Mouse (Mus musculus) macrophage (primary cell): ENCODE data around the gene Kcnh2. TPM values are rescaled to one million over a fixed set of nuclear protein-coding genes. Genes with fewer than 3 reads are reported as not detected.

Experiments used
- H3K27ac ChIP-seq: fragments of 350-480 bp; formaldehyde crosslinking; 2 replicates; pipeline ENCODE4 v1.9.0; 2021
- H3K36me3 ChIP-seq: fragments of 350-480 bp; formaldehyde crosslinking; 2 replicates; pipeline ENCODE4 v1.9.0; 2021; ENCODE audit errors: inconsistent target
- H3K4me3 ChIP-seq: fragments of 350-480 bp; formaldehyde crosslinking; 2 replicates; pipeline ENCODE4 v1.9.0; 2021; ENCODE audit errors: inconsistent target
- H3K79me2 ChIP-seq: fragments of 350-480 bp; formaldehyde crosslinking; 2 replicates; pipeline ENCODE4 v1.9.0; 2021; ENCODE audit errors: inconsistent target
- WGBS: methylation state at CpG from one replicate; pipeline ENCODE4 v1.1.7; 2026; ENCODE audit warnings: inconsistent platforms; ENCODE audit not compliant: missing documents; 5-methylcytosine and 5-hydroxymethylcytosine counted together
- polyA plus RNA-seq: library from polyadenylated mRNA; stranded (reverse); fragments of 250-400 nt; gene quantifications from 3 replicates; pipeline ENCODE4 v1.2.4, GENCODE M21; 2018; ENCODE audit warnings: inconsistent platforms

Kcnh2 gene
- polyA plus RNA-seq, 1 experiment from 2014 or later, result not detected

GRCm38 (mm10) chr5:24326842-24327417 is 24.5 kb downstream of the Kcnh2 start:
- H3K4me3 ChIP-seq, result no peak overlapping the region
- 42% methylated on average over 4 of the region's 4 CpGs for WGBS

DNA sequence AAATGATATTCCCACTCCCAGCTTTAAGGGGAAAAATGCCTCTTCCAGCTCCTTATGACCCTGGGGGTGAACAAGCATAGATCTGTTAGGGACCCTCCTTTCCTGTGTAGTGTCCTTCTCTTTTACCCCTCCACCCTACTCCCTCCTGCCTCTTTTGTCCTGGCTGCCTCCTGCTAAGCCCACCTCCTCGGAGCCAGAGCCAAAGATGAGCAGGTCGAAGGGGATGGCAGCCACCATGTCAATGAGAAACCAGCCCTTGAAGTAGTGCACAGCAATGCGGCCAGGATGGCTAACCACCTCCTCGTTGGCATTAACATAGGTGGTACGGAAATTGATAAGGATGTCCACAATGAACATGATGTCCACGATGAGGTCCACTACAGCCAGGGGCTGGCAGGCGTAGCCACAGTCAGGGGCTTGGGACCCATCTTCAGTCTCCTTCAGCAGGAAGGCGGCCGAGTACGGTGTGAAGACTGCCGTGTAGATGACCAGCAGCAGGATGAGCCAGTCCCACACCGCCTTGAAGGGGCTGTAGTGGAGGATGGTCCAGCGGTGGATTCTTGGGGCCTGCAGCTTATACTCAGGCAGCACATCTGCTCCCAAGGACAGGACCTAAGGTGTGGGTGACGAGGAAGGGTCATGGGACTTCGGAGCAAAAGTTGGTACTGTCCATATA is 25.1 kb downstream of the Kcnh2 start:
- 93% methylated on average over 14 of the region's 15 CpGs for WGBS

More at GRCm38 (mm10) chr5:24326842-24327417, 24.5 kb downstream of the Kcnh2 start:
- H3K79me2 ChIP-seq, result no peaks in the 10 kb centered on the region
- H3K27ac ChIP-seq, result no peak overlapping the region
- no peaks in the 10 kb centered on the region for H3K36me3 ChIP-seq

DNA sequence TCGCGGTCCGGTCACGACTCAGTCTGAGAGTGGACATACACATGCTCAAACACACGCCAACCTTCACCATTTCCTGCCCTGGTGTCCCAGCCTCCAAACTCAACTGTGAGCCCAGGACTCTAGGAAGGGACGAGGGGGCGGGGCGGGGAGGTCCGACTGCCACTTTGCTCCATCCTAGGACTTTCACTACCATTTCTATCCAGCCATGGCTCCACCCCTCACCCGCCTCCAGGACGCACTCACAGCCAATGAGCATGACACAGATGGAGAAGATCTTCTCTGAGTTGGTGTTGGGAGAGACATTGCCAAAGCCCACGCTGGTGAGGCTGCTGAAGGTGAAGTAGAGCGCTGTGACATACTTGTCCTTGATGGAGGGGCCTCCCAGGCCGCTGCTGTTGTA is 26.2 kb downstream of the Kcnh2 start:
- Histone ChIP-seq H3K4me3 (no peak overlapping the region), H3K79me2 (no peaks in the 10 kb centered on the region), H3K36me3 (no peaks in the 10 kb centered on the region), H3K27ac (no peak overlapping the region)
- WGBS, result 97% methylated on average over 9 of the region's 14 CpGs

More for the DNA sequence above, 25.1 kb downstream of the Kcnh2 start:
- H3K27ac ChIP-seq, result no peak overlapping the region
- H3K79me2 ChIP-seq, result no peaks in the 10 kb centered on the region
- H3K36me3 ChIP-seq, result no peaks in the 10 kb centered on the region
- H3K4me3 ChIP-seq, result no peak overlapping the region

GRCm38 (mm10) chr5:24321711-24322682 is 29.4 kb downstream of the Kcnh2 start:
- no peaks in the 10 kb centered on the region for H3K79me2 ChIP-seq
- H3K4me3 ChIP-seq, result no peak overlapping the region
- H3K36me3 ChIP-seq, result no peaks in the 10 kb centered on the region
- 84% methylated on average over 19 of the region's 22 CpGs for WGBS
- no peak overlapping the region for H3K27ac ChIP-seq

DNA sequence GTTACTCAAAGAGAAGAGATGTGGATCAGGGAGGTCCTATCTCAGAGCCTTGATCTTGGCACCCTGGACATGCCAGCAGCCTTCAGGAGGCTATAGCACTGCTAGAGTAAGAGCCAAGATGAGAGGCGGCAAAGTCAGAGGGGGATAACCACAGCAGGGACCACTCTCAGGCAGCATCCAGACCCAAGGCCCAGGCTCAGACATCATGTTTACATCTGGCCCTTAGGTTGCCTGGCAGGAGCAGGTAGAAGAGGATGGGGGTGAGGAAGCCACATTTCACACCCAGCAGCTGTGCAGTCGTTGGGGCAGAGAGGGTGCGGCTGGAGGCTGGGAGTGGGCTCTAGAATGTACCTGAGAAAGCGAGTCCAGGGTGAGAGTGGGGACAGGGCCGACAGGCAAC is 30.5 kb downstream of the Kcnh2 start:
- no peaks in the 10 kb centered on the region for H3K36me3 ChIP-seq
- 83% methylated on average over 5 of the region's 5 CpGs for whole genome bisulfite sequencing
- no peak overlapping the region for H3K27ac ChIP-seq
- H3K79me2 ChIP-seq, result no peaks in the 10 kb centered on the region
- no peak overlapping the region for H3K4me3 ChIP-seq

GRCm38 (mm10) chr5:24320467-24320813 is 31.0 kb downstream of the Kcnh2 start:
- Histone ChIP-seq H3K79me2 (no peaks in the 10 kb centered on the region), H3K4me3 (no peak overlapping the region), H3K36me3 (no peaks in the 10 kb centered on the region), H3K27ac (no peak overlapping the region)
- 31% methylated on average over 6 of the region's 6 CpGs for WGBS

GRCm38 (mm10) chr5:24319776-24320466 is 31.5 kb downstream of the Kcnh2 start:
- H3K4me3 ChIP-seq, result no peak overlapping the region
- 18% methylated on average over 13 of the region's 13 CpGs for WGBS
- no peak overlapping the region for H3K27ac ChIP-seq
- H3K79me2 ChIP-seq, result no peaks in the 10 kb centered on the region
- no peaks in the 10 kb centered on the region for H3K36me3 ChIP-seq

DNA sequence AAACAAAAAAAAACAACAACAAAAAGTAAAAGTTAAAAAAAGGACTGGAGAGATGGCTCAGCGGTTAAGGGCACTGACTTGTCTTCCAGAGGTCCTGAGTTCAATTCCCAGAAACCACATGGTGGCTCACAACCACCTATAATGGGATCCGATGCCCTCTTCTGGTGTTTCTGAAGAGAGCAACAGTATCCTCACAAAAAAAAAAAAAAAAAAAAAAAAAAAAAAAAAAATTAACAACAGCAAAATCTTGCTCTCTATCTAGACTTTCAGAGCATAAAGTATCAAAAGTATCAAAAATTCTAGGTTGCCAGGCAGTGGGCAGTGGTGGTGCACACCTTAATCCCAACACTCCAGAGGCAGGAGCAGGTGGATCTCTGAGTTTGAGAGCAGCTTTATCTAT is 42.2 kb downstream of the Kcnh2 start:
- Histone ChIP-seq H3K4me3 (no peak overlapping the region), H3K36me3 (no peaks in the 10 kb centered on the region), H3K79me2 (no peaks in the 10 kb centered on the region), H3K27ac (no peak overlapping the region)
- 93% methylated on average over 2 of the region's 2 CpGs for WGBS

GRCm38 (mm10) chr5:24308621-24309020 is 42.8 kb downstream of the Kcnh2 start:
- 90% methylated on average over 7 of the region's 7 CpGs for WGBS
- Histone ChIP-seq H3K36me3 (no peaks in the 10 kb centered on the region), H3K27ac (no peak overlapping the region), H3K4me3 (no peak overlapping the region), H3K79me2 (no peaks in the 10 kb centered on the region)

GRCm38 (mm10) chr5:24307118-24307777 is 44.2 kb downstream of the Kcnh2 start:
- Histone ChIP-seq H3K27ac (no peak overlapping the region), H3K79me2 (no peaks in the 10 kb centered on the region), H3K36me3 (no peaks in the 10 kb centered on the region), H3K4me3 (no peak overlapping the region)
- 84% methylated on average over 5 of the region's 5 CpGs for WGBS

- no peak overlapping the region for H3K27ac ChIP-seq
- WGBS, result 40% methylated on average over 3 of the region's 3 CpGs
- H3K36me3 ChIP-seq, result no peaks in the 10 kb centered on the region
- H3K79me2 ChIP-seq, result no peaks in the 10 kb centered on the region
- no peak overlapping the region for H3K4me3 ChIP-seq
Observed at GRCm38 (mm10) chr5:24303199-24303598, 48.2 kb downstream of the Kcnh2 start.

DNA sequence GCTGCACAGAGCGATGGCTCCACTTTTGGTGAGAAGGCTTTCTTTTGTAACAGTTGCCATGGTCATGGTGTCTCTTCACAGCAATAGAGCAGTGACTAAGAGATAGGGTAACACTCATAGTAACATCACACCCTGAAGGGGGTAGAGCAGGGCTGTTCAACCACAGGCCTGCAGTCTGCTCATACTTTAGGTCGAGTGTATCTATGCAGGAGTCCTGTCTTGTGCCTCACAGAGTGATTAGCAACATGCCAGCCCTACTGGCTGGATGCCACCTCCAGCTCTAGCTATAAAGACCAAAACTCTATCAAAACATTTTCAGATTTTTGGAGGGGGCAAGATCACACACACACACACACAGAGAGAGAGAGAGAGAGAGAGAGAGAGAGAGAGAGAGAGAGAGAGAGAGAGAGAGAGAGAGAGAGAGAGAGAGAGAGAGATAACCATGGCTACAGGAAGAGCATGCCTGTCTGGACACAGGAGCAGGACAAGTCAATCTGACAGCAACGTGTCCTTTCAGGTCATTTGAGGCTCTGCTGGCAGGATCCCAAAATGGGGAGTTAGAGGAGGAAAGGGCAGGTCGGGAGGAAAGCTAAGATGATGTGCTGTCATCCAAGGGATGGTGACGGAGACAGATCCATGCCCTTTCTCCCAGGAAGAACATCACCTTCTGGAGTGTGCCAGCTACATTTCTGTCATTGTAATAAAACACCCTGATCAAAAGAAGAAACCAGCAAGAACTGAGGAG is 51.4 kb downstream of the Kcnh2 start:
- 62% methylated on average over 4 of the region's 5 CpGs for WGBS
- Histone ChIP-seq H3K79me2 (no peaks in the 10 kb centered on the region), H3K4me3 (no peak overlapping the region), H3K27ac (no peak overlapping the region), H3K36me3 (no peaks in the 10 kb centered on the region)

DNA sequence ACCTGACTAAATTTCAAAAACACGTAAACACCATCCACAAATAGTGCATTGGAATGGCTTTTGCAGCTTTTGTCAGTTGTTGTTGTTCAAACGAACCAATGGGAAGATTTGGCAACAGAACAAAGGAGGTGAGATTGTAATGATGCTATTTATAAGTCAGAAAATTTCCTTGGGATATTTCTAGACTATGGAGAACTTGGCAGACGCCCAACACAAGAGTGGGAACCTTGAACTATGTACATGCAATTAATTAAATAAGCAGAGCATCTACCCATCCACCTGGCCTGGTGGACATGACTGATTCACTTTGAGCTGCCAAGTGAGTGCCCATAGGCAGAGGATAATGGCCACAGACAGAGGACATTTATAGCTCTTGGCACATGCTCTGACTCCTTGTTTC is 59.5 kb downstream of the Kcnh2 start:
- WGBS, result 82% methylated on average over 3 of the region's 3 CpGs
- Histone ChIP-seq H3K27ac (no peak overlapping the region), H3K36me3 (no peaks in the 10 kb centered on the region), H3K79me2 (no peaks in the 10 kb centered on the region), H3K4me3 (no peak overlapping the region)
